Mouse (Mus musculus): ENCODE data around the gene Alpl. TPM values are rescaled to one million over a fixed set of nuclear protein-coding genes. Genes with fewer than 3 reads are reported as not detected.

Alpl gene
- total RNA-seq, 2 experiments from 2014 or later, result 22.5 to 22.9 TPM

DNA sequence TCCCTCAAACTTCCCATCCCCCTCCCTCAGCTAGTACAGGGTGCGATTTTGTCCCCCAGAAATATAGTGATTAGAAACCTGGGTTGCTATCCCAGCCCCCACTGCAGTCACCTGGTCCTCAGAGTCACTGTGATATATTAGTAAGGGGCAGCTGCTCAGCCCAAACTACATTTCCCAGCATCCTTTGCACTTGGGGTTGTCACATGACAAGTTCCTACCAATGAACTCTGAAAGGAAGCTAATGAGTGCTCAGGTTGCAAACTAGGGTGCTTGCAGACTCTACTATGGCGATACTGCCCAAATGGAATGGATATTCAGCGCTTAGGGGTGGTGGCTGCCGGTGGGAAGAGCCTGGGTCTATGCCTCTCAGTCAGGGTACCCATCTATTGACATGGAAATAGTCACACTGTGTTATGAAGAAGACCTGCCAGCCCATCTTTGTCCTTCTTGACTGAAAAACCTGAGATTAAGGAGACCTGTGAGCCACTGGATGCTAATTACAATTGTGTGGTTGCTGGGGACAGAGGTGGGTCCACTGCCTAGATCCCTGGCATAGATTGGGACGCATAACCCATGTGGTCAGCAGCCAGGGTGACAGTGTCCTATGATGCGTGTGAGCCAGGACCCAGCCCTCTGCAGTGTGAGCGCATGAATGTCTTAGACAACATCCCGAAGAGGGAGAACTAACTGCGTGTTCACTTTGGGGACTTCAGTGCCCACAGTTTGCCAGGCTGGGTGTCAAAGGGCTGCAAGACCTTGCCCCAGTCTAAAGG lies 56.8 kb downstream of the Alpl start:
- peak; percentile 48 for DNase-seq (ENCODE audit: low spot score)

DNA sequence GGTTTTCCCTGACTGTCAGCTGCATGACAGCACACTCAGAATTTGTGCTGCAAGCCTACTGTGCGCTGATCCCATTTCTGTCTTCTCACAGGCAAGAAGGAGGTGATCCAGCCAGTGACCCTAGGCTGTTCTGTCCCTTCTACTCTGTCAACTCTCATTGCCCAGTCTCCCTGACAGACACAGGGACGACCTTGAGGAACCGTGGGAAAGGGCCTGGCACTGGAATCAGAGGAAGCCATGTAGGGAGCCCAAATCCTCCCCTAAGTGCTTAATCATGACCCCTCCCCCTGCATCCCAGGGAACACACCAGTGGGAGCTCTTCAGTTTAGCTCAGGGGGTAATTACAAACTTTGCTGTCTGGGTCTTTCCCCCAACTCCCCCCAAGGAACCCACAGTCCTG lies 58.4 kb downstream of the Alpl start:
- DNase-seq (ENCODE audit: low spot score), result no peak

DNA sequence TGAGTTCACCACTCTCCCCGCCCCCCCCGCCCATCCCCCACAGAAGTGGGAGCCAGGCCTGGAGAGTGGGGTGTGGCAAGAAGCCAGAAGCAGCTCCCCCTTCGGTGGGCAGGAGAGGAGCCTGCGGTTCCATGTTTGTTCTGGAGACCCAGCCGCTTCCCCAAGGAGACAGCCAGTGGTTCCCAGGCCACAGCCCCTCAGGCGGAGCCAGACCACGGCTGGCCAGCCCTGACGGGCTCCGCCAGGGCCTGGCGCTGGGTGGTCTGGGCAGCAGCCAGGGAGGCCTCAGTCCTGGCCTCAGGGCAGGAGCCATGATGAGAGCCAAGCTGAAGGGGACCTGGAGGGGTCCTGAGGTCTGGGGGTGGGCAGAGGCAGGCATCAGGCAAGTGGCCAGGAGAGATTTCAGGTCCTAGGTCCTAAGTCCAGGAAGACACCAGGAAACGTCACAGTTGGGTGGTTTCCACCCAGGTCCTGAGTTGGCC lies 59.9 kb downstream of the Alpl start:
- DNase-seq (ENCODE audit: low spot score), result no peak

DNA sequence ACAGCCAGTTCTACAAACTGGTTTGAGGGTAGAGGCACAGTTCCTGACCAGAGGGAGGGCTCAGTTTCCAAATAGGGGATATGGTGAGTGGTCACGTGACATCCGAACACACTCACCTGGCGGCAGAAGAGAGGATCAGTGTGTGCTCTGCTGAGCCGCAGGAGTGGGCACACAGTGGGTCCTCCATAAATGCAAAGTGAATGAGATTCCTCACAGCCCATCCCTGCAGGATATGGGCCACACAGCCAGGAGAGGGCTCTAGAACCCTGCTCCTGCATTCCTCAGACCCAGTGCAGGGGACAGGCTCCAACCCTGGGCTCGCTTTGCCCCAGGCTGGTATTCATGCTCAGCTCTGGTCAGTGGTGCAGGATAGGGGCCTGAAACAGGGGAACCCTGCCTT lies 62.7 kb downstream of the Alpl start:
- no peak for DNase-seq (ENCODE audit: low spot score)

DNA sequence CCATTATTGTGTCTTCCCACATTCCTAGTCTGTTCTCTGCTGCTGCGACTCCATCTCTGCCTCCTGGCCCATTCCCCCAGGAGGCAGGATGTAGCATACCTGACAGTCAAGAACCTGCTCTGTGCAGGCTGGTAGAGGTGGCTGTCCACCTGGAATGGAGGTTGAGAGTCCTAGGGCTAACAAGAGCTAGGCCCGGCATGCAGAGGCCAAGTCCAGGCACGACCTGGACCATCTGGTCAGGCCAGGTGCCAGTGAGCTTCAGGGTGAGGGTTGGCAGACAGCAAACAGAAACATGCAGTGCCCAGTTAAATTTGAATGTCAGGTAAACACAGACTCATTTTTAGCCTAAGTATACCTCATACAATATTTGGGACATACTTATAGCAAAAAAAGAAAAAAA lies 63.2 kb downstream of the Alpl start:
- DNase-seq (ENCODE audit: low spot score), result no peak

DNA sequence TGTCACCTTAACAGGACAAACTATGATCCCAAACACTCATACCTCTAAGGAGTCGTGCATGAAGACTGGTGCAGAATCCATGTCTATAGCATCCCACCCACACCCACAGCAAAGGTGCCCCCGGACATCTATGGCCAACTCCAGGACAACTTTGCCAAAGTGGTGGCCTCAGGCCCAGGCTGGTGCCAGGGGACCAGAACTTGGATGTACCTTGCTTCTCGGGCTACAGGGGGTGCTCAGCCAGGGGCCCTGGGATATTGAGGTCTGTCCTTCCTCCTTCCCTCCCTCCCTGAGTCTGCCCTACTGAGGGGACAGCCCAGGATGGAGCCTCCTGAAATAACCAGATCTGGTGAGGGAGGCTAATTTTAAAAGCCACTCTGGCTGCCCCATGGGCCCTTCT lies 63.8 kb downstream of the Alpl start:
- no peak for DNase-seq (ENCODE audit: low spot score)

DNA sequence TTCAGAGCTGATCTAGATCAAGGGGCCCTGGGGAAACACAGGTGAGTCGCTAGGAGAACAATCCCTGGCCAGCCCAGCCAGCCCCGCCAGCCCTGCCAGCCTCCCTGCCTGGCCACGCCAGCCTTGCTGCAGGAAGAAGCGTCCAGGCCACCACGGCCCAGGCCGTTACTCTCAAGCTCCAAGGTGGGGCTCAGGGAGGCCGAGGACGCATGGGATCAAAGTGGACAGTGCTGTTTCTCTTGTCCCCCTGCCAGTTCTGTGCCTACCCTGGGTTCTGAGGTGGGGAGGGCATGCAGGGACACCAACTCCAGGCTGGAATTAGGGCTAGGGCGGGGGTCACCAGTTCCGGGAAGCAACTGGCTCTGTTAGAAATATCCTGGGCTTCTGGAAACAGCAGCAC lies 64.3 kb downstream of the Alpl start:
- no peak for DNase-seq (ENCODE audit: low spot score)

DNA sequence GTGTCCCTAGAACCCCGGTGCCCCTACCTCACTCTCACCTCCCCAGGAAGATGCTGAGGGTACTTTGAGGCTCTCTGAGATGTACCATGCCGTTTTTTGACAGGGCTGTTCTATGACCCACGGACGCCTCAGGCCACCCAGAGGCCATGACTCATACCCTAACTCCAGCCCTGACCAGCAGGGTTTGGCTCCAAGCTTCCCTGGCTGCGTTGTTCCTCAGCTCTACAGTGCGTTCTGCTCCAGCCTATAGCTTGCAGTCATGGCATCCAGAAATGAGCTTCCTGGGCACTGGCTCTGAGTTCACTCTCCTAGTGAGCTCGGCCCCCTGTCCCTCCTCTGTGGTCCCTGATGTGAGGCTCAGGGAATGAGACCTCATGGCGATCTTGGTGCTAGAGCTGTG lies 65.4 kb downstream of the Alpl start:
- no peak for DNase-seq (ENCODE audit: low spot score)

DNA sequence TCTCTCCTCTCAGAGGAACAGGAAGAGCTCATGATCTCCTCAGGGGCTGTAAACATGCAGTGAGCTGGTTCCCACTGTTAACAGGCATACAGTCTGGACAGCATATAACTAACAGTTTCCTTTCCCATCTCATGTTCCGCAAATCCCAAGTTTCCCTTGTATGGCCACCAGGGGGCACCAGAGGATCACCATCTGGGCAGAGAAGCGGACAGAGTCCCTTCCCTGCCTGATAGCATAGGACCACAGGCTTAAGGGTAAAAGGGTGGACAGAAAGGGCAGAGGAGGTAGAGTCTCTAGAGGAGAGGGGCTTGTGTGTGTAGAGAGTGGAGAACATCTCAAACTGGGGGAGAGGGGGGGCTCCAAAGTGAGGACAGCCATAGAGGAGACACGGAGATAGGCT lies 66.0 kb downstream of the Alpl start:
- peak; percentile 92 for DNase-seq (ENCODE audit: low spot score)

DNA sequence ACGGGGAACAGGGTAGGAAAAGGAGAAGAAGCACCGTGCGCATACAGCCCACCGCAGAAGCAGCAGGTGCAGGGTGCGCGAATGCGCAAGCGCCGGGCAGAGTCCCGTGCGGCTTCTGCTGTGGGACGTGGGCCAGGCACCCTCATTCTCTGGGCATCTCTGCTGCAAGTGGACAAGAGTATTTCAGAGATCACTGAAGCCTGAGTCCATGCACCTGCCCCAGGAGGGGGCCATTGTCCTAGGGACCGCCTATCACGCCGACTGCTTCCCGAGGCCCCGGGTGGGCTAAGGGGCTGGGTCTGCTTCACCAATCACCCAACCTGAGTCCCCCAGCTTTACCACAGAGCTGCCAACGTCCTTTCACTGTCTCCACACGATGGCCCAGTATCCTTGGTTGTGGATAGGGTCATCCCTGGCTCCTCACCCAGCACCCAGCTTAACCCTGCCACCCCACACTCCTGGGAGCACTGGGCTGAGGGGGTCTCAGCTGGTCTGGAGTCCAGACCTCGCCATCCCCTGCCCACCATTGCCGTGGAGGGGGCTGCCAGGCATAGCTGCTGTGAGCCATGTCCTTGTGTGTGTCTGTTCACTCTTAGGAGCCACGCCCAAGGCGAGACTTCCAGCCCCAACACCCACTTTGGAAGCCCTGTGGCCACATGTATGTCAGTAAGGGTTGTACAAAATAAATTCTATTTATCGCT lies 66.9 kb downstream of the Alpl start:
- no peak for DNase-seq (ENCODE audit: low spot score)

DNA sequence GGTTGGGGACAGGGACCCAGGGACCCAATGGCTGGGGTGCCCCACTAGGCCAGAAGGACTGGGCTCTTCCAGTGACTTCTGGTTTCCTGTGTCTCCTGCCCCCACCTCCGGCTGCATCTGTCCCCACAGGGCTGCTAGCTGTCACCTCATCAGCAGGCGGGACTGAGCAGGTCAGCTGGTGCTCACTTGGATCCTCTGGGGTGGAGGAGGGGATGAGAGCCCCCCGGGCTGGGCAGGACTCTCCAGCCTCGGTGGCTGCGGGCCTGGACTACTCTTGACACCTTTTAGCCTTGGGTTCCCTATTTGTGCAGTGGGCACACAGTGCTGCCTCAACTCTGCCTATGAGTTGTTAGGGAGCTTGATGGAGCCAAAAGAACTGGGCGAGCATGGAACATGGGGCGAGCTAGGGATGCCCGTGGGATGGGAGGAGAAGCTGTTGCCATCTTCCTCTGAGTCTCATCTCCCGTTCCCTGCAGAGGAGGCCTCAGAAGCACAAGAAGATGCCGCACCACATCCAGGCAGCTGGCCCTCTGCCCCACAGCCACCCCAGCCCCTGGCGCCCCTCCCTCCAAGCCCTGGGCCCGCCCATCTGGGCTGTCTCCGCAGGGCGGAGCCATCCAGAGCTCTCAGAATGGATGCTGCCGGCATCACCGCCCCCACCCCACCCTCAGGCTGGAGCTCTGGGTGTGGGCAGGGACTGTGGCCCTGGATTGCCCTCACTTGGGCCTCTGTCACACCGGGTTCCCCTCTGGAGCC lies 67.6 kb downstream of the Alpl start:
- DNase-seq (ENCODE audit: low spot score), result no peak

DNA sequence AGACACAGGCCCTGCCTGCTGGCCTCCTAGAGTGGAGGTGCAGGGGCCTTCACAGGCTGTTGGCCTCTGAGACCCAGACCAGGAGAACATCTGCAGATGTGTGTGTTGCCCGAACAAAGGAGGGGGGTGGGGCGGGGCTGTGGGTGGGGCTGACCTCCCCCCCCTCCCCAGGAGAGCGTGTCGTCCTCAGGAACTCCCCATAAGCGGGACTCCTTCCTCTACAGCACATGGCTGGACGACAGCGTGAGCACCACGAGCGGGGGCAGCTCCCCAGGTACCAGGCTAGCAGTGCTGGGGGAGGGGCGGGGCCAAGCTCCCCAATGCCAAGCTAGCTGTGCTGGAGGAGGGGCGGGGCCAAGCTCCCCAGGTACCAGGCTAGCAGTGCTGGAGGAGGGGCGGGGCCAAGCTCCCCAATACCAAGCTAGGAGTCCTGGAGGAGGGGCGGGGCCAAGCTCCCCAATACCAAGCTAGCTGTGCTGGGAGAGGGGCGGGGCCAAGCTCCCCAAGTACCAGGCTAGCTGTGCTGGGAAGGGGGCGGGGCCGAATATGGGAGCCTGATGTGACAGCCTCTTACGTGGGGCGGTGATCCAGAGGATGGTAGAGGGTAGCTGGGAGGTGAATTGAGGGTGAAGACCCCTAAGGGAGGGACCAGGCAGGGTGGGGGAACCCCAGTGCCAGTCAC lies 68.5 kb downstream of the Alpl start:
- no peak for DNase-seq (ENCODE audit: low spot score)

DNA sequence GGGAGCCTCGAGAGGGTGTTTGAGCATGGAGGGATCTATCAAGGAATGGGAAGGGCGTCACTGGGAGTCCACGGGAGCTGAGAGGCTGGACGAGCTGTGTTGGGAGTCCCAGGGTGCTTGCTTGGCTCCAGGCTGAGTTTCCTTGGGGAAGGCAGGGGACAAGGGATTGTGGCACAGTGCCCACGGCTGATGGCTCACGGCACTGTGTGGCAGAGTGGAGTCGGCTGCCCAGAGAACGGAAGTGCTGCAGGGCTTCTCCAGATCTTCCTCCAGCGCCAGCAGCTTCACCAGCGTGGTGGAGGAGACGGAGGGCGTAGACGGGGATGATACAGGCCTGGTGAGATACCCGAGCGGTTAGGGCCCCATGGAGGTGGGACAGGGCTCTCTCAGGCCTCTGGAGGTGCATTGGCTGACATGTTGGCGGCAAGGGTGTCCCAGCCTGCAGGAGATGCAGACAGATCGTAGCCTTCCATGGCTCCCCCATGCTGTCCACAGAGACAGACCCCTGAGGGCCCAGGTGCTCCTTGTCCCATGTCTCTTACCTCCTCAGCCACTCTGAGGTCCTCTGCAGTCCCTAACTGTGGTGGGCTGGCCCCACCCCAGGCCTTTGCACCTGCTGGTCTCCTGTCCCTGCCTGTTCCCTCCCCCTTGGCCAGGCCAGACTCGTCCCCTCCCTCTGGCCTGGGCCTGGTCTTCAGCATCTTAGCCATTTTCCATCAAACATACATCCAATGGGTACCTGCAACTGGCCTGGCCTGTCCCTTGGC lies 69.3 kb downstream of the Alpl start:
- DNase-seq (ENCODE audit: low spot score), result no peak

DNA sequence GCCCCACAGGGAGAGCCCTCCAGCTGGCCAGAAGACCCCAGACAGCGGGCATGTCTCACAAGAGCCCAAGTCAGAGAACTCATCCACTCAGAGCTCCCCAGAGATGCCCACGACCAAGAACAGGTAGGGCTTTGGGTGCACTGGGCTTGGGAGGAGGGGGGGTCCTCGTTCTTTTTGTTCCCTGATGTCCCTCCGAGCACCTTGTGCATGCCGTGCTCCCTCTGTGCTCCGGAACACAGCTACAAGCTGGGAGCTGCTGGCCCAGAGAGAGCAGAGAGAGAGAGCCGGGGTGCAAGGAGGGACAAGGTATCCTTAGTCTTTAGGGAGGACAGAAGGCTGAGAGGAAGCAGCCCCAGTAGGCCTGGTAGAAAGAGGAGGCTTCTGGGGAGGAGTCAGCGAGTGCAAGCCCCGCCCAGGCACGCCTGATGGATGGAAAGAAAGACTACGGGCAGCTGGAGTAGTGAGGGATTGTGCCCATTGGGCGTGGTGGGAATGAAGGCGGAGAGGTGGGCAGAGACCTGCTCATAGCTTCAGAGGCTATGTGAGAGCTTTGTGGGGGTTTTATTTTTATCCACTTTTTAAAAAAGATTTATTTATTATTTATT lies 70.5 kb downstream of the Alpl start:
- DNase-seq (ENCODE audit: low spot score), result no peak

DNA sequence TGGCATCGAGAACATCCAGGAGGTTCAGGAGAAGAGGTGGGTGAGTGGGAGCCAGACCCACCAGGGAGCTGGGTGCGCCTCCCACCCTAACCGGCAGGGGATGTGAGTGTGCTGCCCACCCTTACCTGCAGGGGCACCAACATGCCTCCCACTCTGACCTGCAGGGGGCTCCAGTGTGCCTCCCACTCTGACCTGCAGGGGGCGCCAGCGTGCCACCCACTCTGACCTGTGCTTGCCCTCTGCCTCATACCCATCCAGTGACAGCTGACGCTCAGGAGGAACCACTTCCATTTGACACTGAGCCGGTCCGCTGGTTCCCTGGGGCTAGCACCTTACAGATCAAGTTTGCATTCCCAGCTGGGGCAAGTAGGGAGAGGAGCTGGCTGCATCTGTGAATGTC lies 71.4 kb downstream of the Alpl start:
- DNase-seq (ENCODE audit: low spot score), result peak; percentile 87

DNA sequence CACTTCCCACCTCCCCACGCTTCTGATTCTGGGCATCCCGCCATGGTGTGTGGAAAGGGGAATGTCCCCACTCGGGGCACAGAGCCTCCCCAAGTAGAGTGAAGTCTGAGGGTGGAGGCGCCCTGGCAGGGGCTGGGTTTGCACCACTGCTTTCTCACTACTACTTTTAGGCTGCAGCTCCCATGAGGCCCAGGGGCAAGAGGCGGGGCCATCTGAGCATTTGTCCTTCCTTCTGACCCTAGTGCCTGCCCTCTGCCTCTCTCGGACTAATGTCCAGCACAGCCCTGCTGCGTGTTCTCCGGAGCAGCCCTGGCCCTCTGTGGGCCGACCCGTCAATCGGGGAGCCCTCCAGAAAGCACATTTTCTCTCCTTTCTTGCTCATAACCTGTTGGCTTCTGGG lies 72.0 kb downstream of the Alpl start:
- DNase-seq (ENCODE audit: low spot score), result peak; percentile 72

DNA sequence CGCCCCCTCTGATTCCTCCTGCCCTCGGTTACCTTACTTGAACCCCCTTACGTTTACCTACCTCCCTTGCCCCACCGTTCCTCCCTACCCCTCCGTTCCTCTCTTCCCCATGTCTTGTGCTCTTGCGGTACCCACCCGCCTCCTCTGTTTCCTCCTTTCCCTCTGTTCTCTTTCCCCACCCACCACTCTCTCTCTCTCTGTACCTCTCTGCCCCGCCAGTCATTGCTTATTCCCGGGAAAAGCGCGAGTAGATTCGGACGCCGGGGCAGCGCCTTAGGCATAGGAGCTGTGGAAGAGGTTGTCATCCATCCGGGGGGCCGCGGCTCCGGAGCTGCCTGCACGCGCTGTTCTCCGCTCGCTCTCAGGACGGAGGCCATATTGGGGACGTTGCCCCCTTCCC lies 72.7 kb downstream of the Alpl start:
- no peak for DNase-seq (ENCODE audit: low spot score)

DNA sequence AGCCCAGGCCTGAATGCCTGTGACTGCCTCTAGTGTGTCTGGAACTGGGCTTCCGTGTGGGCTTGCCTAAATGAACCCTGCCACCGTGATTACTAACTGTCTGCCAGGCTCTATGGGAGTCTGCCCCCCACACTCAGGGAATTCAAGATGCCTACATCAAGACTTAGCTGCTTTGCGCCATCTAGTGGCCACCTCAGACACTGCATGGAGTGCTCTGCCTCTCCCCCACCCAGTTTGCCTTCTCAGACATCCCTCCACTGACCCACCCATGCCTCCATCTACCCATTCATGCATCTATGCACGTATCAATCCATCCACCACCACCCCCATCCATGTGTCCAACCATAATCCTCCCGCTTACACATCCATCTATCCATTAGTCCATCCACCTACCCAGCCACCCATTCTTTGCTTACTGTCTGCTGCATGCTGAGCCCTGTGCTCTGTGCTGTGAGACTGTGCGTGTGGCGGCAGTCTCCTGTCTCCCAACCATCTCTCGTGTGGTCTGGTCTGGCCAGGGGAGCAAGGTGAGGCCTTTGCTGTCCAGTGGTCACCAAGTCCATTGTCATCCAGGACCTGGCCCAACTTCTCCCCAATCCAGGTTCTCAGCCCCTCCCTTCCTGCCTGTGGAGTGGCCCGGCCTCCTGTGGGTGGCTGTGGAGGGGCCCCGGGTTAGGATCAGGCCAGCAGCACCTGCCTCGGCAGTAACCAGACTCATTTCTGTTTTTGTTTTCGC lies 73.3 kb downstream of the Alpl start:
- peak; percentile 69 for DNase-seq (ENCODE audit: low spot score)

DNA sequence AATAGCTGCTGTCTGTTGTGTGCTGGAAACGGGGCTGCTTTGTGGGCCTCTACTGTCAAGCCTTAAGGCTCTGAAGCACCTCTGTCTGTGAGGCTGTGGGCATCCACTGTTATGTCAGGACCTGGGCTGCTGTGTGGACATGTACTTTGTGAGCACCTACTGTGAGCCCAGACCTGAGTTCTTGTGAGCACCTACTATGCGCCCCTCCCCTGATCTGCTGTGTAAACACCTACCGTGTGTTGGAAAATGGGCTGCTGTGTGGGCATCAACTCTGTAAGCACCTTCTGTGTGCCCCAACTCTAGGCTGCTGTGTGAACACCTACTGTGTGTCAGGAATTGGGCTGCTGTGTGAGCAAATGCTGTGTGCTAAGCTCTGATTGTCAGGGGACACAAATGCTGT lies 74.0 kb downstream of the Alpl start:
- no peak for DNase-seq (ENCODE audit: low spot score)

DNA sequence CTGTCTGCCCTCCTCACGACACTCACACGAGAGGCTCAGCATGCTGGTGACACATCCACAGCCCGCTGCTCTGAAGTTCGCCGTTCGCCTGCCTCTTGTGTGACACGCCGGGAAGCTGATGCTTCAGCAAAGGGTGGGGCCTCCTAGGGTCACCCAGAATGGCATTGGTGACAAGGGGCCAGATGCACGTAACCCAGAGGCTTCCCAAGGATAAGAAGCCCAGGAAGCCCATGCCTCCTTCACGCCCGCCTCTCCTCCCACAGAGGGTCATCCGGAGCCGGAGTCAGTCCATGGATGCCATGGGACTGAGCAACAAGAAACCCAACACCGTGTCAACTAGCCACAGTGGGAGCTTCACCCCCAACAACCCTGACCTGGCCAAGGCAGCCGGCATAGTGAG lies 74.6 kb downstream of the Alpl start:
- no peak for DNase-seq (ENCODE audit: low spot score)
